Comparison of ENCODE assay signal across 8 mouse cellular contexts in genomic region chr2:85246506-85247082, GRCm38 (mm10). TPM values are rescaled to one million over a fixed set of nuclear protein-coding genes. Genes with fewer than 3 reads are reported as not detected.
DNase-seq lines count a peak whose midpoint lies in the region; ATAC-seq and TF ChIP-seq lines count a peak whose summit lies in the region.

No protein-coding gene starts in this region.

- no peak overlapping the region for H3K4me2 ChIP-seq in heart, postnatal 0 days (ENCODE audit: low read depth, low read length)

- TF ChIP-seq CTCF in brain, embryonic 14.5 days (IDR thresholded peaks at IDR 0.05; ENCODE audit: borderline replicate concordance, extremely low read depth, insufficient read depth, insufficient read length): peak; percentile 98
- peak; percentile 98 for TF ChIP-seq CTCF in heart, postnatal 0 days (IDR thresholded peaks at IDR 0.05; ENCODE audit: low read depth)
- TF ChIP-seq CTCF in lung, adult 2 months (IDR thresholded peaks at IDR 0.05; ENCODE audit: insufficient read depth, low read length): peak; percentile 99
- peak; percentile 93 for TF ChIP-seq CTCF in olfactory bulb, adult 2 months (IDR thresholded peaks at IDR 0.05; ENCODE audit: insufficient read depth, low read depth, low read length)

- ATAC-seq in heart, postnatal 0 days (ENCODE audit: insufficient read depth, low read depth): peak; percentile 33; the same call in 1 of the 2 replicates

- no peak overlapping the region for H3K27ac ChIP-seq in forebrain, embryonic 10.5 days
- no peak overlapping the region for H3K27ac ChIP-seq in heart, postnatal 0 days (ENCODE audit: low read depth)
- H3K27ac ChIP-seq in olfactory bulb, adult 2 months (ENCODE audit: insufficient read depth, low read depth, low read length): no peak overlapping the region

- no peak for TF ChIP-seq EP300 in heart, postnatal 0 days (IDR thresholded peaks at IDR 0.05; ENCODE audit: low read depth)

- H3K4me3 ChIP-seq in forebrain, embryonic 10.5 days: no peak overlapping the region
- no peak overlapping the region for H3K4me3 ChIP-seq in heart, postnatal 0 days (ENCODE audit: low read depth, low read length)
- no peak overlapping the region for H3K4me3 ChIP-seq in lung, adult 2 months (replicated peaks; ENCODE audit: extremely low read depth, low read depth, low read length)
- no peak overlapping the region for H3K4me3 ChIP-seq in olfactory bulb, adult 2 months (ENCODE audit: insufficient read depth, low read depth, low read length)

- H3K4me1 ChIP-seq in forebrain, embryonic 10.5 days: no peaks in the 10 kb centered on the region
- 0 out of 2 replicates have a peak, but pooled peaks cover 7% of the 10 kb centered on the region for H3K4me1 ChIP-seq in heart, postnatal 0 days (ENCODE audit: control insufficient read depth, insufficient read depth)
- H3K4me1 ChIP-seq in lung, adult 2 months (ENCODE audit: control insufficient read depth, insufficient read depth, low read length): peaks cover 2% of the 10 kb centered on the region; the same call in 1 of the 2 replicates
- H3K4me1 ChIP-seq in olfactory bulb, adult 2 months (ENCODE audit: control insufficient read depth, insufficient read depth, low read length): no peaks in the 10 kb centered on the region

- TF ChIP-seq POLR2A in brain, embryonic 14.5 days (IDR thresholded peaks at IDR 0.05; ENCODE audit: borderline replicate concordance, extremely low read depth, insufficient read depth, insufficient read length, poor library complexity, severe bottlenecking): no peak
- TF ChIP-seq POLR2A in lung, adult 2 months (IDR thresholded peaks at IDR 0.05; ENCODE audit: borderline replicate concordance, extremely low read depth, low read depth, low read length): no peak
- TF ChIP-seq POLR2A in olfactory bulb, adult 2 months (IDR thresholded peaks at IDR 0.05; ENCODE audit: insufficient read depth, low read depth, low read length): no peak

- no peaks in the 10 kb centered on the region for H3K27me3 ChIP-seq in forebrain, embryonic 10.5 days (ENCODE audit: poor library complexity, severe bottlenecking)
- H3K27me3 ChIP-seq in heart, postnatal 0 days (ENCODE audit: control insufficient read depth, insufficient read depth, low read length): peaks cover 3% of the 10 kb centered on the region

- no peaks in the 10 kb centered on the region for H3K9me3 ChIP-seq in forebrain, embryonic 10.5 days
- H3K9me3 ChIP-seq in heart, postnatal 0 days (replicated peaks; ENCODE audit: control insufficient read depth, low read length): no peaks in the 10 kb centered on the region

- H3K36me3 ChIP-seq in forebrain, embryonic 10.5 days (replicated peaks): no peaks in the 10 kb centered on the region
- no peaks in the 10 kb centered on the region for H3K36me3 ChIP-seq in heart, postnatal 0 days (replicated peaks; ENCODE audit: control insufficient read depth, insufficient read depth, low read length)

- DNase-seq in CD4-positive, CD25-positive, alpha-beta regulatory T cell, adult 2 months (ENCODE audit: low read depth, low spot score): peak; percentile 58
- peak; percentile 80 for DNase-seq in brain, embryonic 14.5 days (ENCODE audit: low read depth)
- peak; percentile 65 for DNase-seq in forebrain, embryonic 10.5 days (ENCODE audit: extremely low spot score, low spot score)
- DNase-seq in heart, postnatal 0 days (ENCODE audit: low spot score): peak; percentile 30
- peak; percentile 63 to 79 for DNase-seq in kidney, postnatal 25 days
- DNase-seq in lung, adult 2 months: peak; percentile 78
- peak; percentile 3 to 8 for DNase-seq in thymus, adult 18-20 months

- 25% methylated on average over 4 of the region's 4 CpGs for WGBS in forebrain, embryonic 10.5 days
- WGBS in heart, postnatal 0 days: 3% methylated on average over 4 of the region's 4 CpGs
- WGBS in lung, adult 2 months: 3% methylated on average over 4 of the region's 4 CpGs
- 4% methylated on average over 4 of the region's 4 CpGs for WGBS in olfactory bulb, adult 2 months

- H3K9ac ChIP-seq in heart, postnatal 0 days (replicated peaks; ENCODE audit: low read depth, low read length): no peak overlapping the region

RNA-seq across cellular contexts. Expression of gene Lrrc55, which starts 49.6 kb away (rescaled TPM):
- 16.6 and 20.2 TPM in 2 replicates for polyA plus RNA-seq in brain, embryonic 14.5 days (2012; rRNA removed)
- polyA plus RNA-seq in forebrain, embryonic 10.5 days (2016; fragmentation: Nextera tagmentation; extraction: Ambion mirVana): 0.30 and 0.47 TPM in 2 replicates
- total RNA-seq in heart, postnatal 0 days (2014; rRNA removed; ENCODE audit: low replicate concordance): 0.35 and 0.38 TPM in 2 replicates
- 0.40 and 0.52 TPM in 2 replicates for polyA plus RNA-seq in heart, postnatal 0 days (2015; fragmentation: Nextera tagmentation; extraction: Ambion mirVana)
- polyA plus RNA-seq in lung, adult 2 months (2012; rRNA removed): 0.14 and 0.21 TPM in 2 replicates
- 119 TPM in 1 of 2 replicates, not detected in the other for polyA plus RNA-seq in olfactory bulb, adult 2 months (2012; ENCODE audit: insufficient read depth, insufficient read length, low replicate concordance, missing spikeins)

Comparison
In these comparisons a context has a peak if more than half of its experiments do, and no peak if none do; other contexts are left out.
1. DNase-seq: peak in every context shown above with its lines; median percentile 80 in brain, embryonic 14.5 days; 78 in lung, adult 2 months; 71 in kidney, postnatal 25 days; 65 in forebrain, embryonic 10.5 days; 58 in CD4-positive, CD25-positive, alpha-beta regulatory T cell, adult 2 months; 30 in heart, postnatal 0 days; 6 in thymus, adult 18-20 months.
2. RNA of gene Lrrc55, which starts 49.6 kb away (polyA plus RNA-seq): 119 TPM in olfactory bulb, adult 2 months and 16.6 to 20.2 TPM in brain, embryonic 14.5 days; 0.40 to 0.52 TPM in heart, postnatal 0 days, 0.30 to 0.47 TPM in forebrain, embryonic 10.5 days and 0.14 to 0.21 TPM in lung, adult 2 months; every median in the first group is over 10 times any median in the second.
3. Peak in every context shown above with its lines, with median percentiles within 50 percentile points of each other: CTCF ChIP-seq.